Mouse (Mus musculus): Measurements from ENCODE around the gene Dctpp1. TPM values are rescaled to one million over a fixed set of nuclear protein-coding genes. Genes with fewer than 3 reads are reported as not detected.

Gene Dctpp1
- total RNA-seq, 1 experiment from 2014 or later: 50.7 TPM

GRCm38 (mm10) chr7:127231376-127231775 is 29.1 kb downstream of the Dctpp1 start:
- DNase-seq: no peak

- peak; percentile 79 for DNase-seq
Measured at GRCm38 (mm10) chr7:127228615-127229303, 31.8 kb downstream of the Dctpp1 start.

- DNase-seq: no peak
Measured at GRCm38 (mm10) chr7:127225147-127225995, 35.1 kb downstream of the Dctpp1 start.

- DNase-seq: no peak
Measured at GRCm38 (mm10) chr7:127224616-127225015, 35.9 kb downstream of the Dctpp1 start.

GRCm38 (mm10) chr7:127223515-127224478 is 36.7 kb downstream of the Dctpp1 start:
- DNase-seq: no peak

- DNase-seq: no peak
Measured at GRCm38 (mm10) chr7:127223106-127223505, 37.4 kb downstream of the Dctpp1 start.

- DNase-seq: no peak
Measured at GRCm38 (mm10) chr7:127220440-127220839, 40.1 kb downstream of the Dctpp1 start.

- DNase-seq: no peak
Measured at GRCm38 (mm10) chr7:127218670-127219069, 41.8 kb downstream of the Dctpp1 start.

- no peak for DNase-seq
Measured at GRCm38 (mm10) chr7:127217901-127218642, 42.4 kb downstream of the Dctpp1 start.

GRCm38 (mm10) chr7:127217475-127217874 is 43.0 kb downstream of the Dctpp1 start:
- DNase-seq: no peak

GRCm38 (mm10) chr7:127216307-127216706 is 44.2 kb downstream of the Dctpp1 start:
- no peak for DNase-seq

- peak; percentile 38 for DNase-seq
Measured at GRCm38 (mm10) chr7:127214981-127215871, 45.3 kb downstream of the Dctpp1 start.

GRCm38 (mm10) chr7:127214521-127214920 is 46.0 kb downstream of the Dctpp1 start:
- DNase-seq: no peak

- no peak for DNase-seq
Measured at GRCm38 (mm10) chr7:127213930-127214329, 46.6 kb downstream of the Dctpp1 start.

GRCm38 (mm10) chr7:127213485-127213884 is 47.0 kb downstream of the Dctpp1 start:
- no peak for DNase-seq

- no peak for DNase-seq
Measured at GRCm38 (mm10) chr7:127212432-127213250, 47.9 kb downstream of the Dctpp1 start.

GRCm38 (mm10) chr7:127211014-127211745 is 49.3 kb downstream of the Dctpp1 start:
- DNase-seq: no peak

- DNase-seq: no peak
Measured at GRCm38 (mm10) chr7:127210266-127210665, 50.2 kb downstream of the Dctpp1 start.

- DNase-seq: no peak
Measured at GRCm38 (mm10) chr7:127209851-127210250, 50.7 kb downstream of the Dctpp1 start.

All from adrenal gland, postnatal 25 days (tissue).